Mouse (Mus musculus) megakaryocyte, embryonic 14.5 days (primary cell): ENCODE measurements at regions not wholly inside any gene's neighbourhood (a gene's known extent, or its start where the extent isn't known, plus 50 kb on each side); places are given as distances from the start of the nearest gene placed in this dataset.

ENCODE experiments used
- FLI1 ChIP-seq: IDR thresholded peaks from 2 replicates; pipeline ENCODE4 v1.6.1; 2012; ENCODE audit warnings: low read length, inconsistent platforms, mixed read lengths
- GATA1 ChIP-seq: IDR thresholded peaks from 3 replicates; pipeline ENCODE4 v1.6.1; 2012; ENCODE audit warnings: mixed read lengths, low read length, inconsistent platforms, borderline replicate concordance

DNA sequence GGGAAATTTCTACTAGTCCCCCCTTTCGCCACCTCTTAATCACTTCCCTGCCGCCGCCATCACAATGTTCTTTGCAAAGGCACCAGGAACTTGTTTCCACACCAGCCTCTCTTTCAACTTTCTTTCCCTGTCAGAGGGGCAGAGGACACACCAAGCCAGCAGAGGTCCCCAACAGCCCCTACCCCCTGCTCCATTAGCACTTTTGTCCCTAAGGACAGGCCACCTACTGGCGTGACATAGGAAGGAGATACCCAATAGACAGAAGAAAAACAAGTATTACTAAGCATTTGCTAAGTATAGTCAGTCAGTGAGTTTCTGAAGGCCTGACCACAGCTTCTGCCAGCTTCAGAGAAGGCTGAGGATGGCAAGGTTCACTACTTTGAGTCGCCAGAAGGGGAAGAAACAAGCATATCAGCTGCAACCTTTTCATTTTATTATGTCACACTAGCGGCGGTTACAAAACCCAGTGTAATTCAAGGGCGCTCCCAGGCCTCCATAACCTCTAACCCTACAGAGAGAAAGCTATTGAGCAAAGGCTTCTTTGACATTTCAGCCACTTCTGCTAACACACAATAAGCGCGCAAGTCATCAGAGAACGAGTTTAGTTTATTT, 255.9 kb downstream of the Lmo4 start:
- TF ChIP-seq GATA1 (no peak), FLI1 (no peak)
